Mouse (Mus musculus): Measurements from ENCODE around the gene Gm49369.

Gm49369 gene

GRCm38 (mm10) chr7:142394261-142395190, 12.1 kb upstream of the Gm49369 start:
- no peak for DNase-seq (ENCODE audit: low spot score)

- no peak for DNase-seq (ENCODE audit: low spot score)
These were observed 10.7 kb upstream of the Gm49369 start for GRCm38 (mm10) chr7:142393191-142393590.

GRCm38 (mm10) chr7:142391609-142392008, 9.1 kb upstream of the Gm49369 start:
- no peak for DNase-seq (ENCODE audit: low spot score)

- DNase-seq (ENCODE audit: low spot score), result no peak
These were observed 8.6 kb upstream of the Gm49369 start for GRCm38 (mm10) chr7:142391108-142391507.

GRCm38 (mm10) chr7:142389961-142390650, 7.6 kb upstream of the Gm49369 start:
- no peak for DNase-seq (ENCODE audit: low spot score)

- no peak for DNase-seq (ENCODE audit: low spot score)
These were observed 6.3 kb upstream of the Gm49369 start for GRCm38 (mm10) chr7:142388740-142389139.

- DNase-seq (ENCODE audit: low spot score), result no peak
These were observed 5.7 kb upstream of the Gm49369 start for GRCm38 (mm10) chr7:142388198-142388597.

GRCm38 (mm10) chr7:142387419-142388148, 5.1 kb upstream of the Gm49369 start, which contains the start of gene Ctsd:
Ctsd (minus strand) TSS chr7:142388038.
- DNase-seq (ENCODE audit: low spot score), result peak; percentile 98

- no peak for DNase-seq (ENCODE audit: low spot score)
These were observed 4.2 kb upstream of the Gm49369 start for GRCm38 (mm10) chr7:142386621-142387201.

- DNase-seq (ENCODE audit: low spot score), result no peak
These were observed 3.4 kb upstream of the Gm49369 start for GRCm38 (mm10) chr7:142385742-142386403.

GRCm38 (mm10) chr7:142384306-142384705, 1.8 kb upstream of the Gm49369 start:
- DNase-seq (ENCODE audit: low spot score), result no peak

GRCm38 (mm10) chr7:142381175-142381574, 1.3 kb downstream of the Gm49369 start:
- no peak for DNase-seq (ENCODE audit: low spot score)

GRCm38 (mm10) chr7:142379186-142379585, 3.3 kb downstream of the Gm49369 start:
- no peak for DNase-seq (ENCODE audit: low spot score)

GRCm38 (mm10) chr7:142377233-142377925, 5.1 kb downstream of the Gm49369 start:
- no peak for DNase-seq (ENCODE audit: low spot score)

GRCm38 (mm10) chr7:142376096-142376495, 6.4 kb downstream of the Gm49369 start:
- no peak for DNase-seq (ENCODE audit: low spot score)

GRCm38 (mm10) chr7:142375261-142375724, 7.2 kb downstream of the Gm49369 start:
- no peak for DNase-seq (ENCODE audit: low spot score)

GRCm38 (mm10) chr7:142374413-142375015, 8.0 kb downstream of the Gm49369 start:
- no peak for DNase-seq (ENCODE audit: low spot score)

- no peak for DNase-seq (ENCODE audit: low spot score)
These were observed 8.6 kb downstream of the Gm49369 start, which contains the start of gene Ifitm10 for GRCm38 (mm10) chr7:142373641-142374412. Ifitm10 (minus strand) TSS chr7:142373753.

- no peak for DNase-seq (ENCODE audit: low spot score)
These were observed 9.4 kb downstream of the Gm49369 start for GRCm38 (mm10) chr7:142373039-142373438.

Measured in embryo, embryonic 10.5 days (tissue).